Mouse (Mus musculus): ENCODE data around the gene Arih2. TPM values are rescaled to one million over a fixed set of nuclear protein-coding genes. Genes with fewer than 3 reads are reported as not detected.

The Arih2 gene
- total RNA-seq, 2 experiments from 2014 or later: 73.1 to 84.5 TPM

- no peak for DNase-seq (ENCODE audit: low spot score)
Measured at GRCm38 (mm10) chr9:108565881-108566814, 83.0 kb downstream of the Arih2 start.

- DNase-seq (ENCODE audit: low spot score): no peak
Measured at GRCm38 (mm10) chr9:108564131-108564530, 85.1 kb downstream of the Arih2 start.

- no peak for DNase-seq (ENCODE audit: low spot score)
Measured at GRCm38 (mm10) chr9:108563671-108564070, 85.5 kb downstream of the Arih2 start.

GRCm38 (mm10) chr9:108560227-108560841, 88.9 kb downstream of the Arih2 start, which contains the start of gene Impdh2:
Gene Impdh2, plus strand, starts transcription at chr9:108560286.
- DNase-seq (ENCODE audit: low spot score): peak; percentile 96

- no peak for DNase-seq (ENCODE audit: low spot score)
Measured at GRCm38 (mm10) chr9:108559169-108559568, 90.0 kb downstream of the Arih2 start.

Small RNAs within 50 kb of the gene (microRNA-seq; reads per million reads assigned to microRNA genes)
- gene Gm24083 (not detected), gene Gm26298 (not detected), gene Mir191 (not detected), gene Mir425 (788 reads per million, percentile 81 among the genes with 10 or more reads in this experiment)

Other genes starting within 250 kb of the Arih2 start
- gene Ccdc36, start 220.9 kb downstream of the Arih2 start, total RNA-seq (2021): not detected
- gene BC048562, start 212.9 kb downstream of the Arih2 start, total RNA-seq (2021): not detected
- 10 to 100 TPM; 14.4 to 15.2 TPM for gene Ccdc71, start 188.9 kb downstream of the Arih2 start, total RNA-seq (2021)
- gene Klhdc8b, start 187.8 kb downstream of the Arih2 start, total RNA-seq (2021): 1 to 10 TPM; 1.8 to 2.2 TPM
- gene Lamb2, start 169.7 kb downstream of the Arih2 start, total RNA-seq (2021): 100 to 1,000 TPM; 117 to 126 TPM
- 100 to 1,000 TPM; 126 to 127 TPM for gene Usp19, start 158.8 kb downstream of the Arih2 start, total RNA-seq (2021)
- gene Qars, start 141.7 kb downstream of the Arih2 start, total RNA-seq (2021): 10 to 100 TPM; 83.0 to 86.4 TPM
- 10 to 100 TPM; 47.3 to 57.4 TPM for gene Qrich1, start 132.6 kb downstream of the Arih2 start, total RNA-seq (2021)
- 10 to 100 TPM; 61.3 to 63.2 TPM for gene Impdh2, start 89.1 kb downstream of the Arih2 start, total RNA-seq (2021)
- 10 to 100 TPM; 29.3 to 30.0 TPM for gene Ndufaf3, start 82.0 kb downstream of the Arih2 start, total RNA-seq (2021)
- gene Dalrd3, start 79.5 kb downstream of the Arih2 start, total RNA-seq (2021): 1 to 10 TPM; 7.5 to 8.9 TPM
- 1 to 10 TPM; 6.4 to 7.9 TPM for gene Wdr6, start 70.6 kb downstream of the Arih2 start, total RNA-seq (2021)
- gene P4htm, start 51.7 kb downstream of the Arih2 start, total RNA-seq (2021): 1 to 10 TPM; 3.4 to 4.1 TPM
- gene Slc25a20, start 12.7 kb upstream of the Arih2 start, total RNA-seq (2021): 10 to 100 TPM; 68.1 to 85.0 TPM
- 100 to 1,000 TPM; 164 to 169 TPM for gene Prkar2a, start 39.9 kb upstream of the Arih2 start, total RNA-seq (2021)
- 10 to 100 TPM; 14.9 TPM for gene Ip6k2, start 134.4 kb upstream of the Arih2 start, total RNA-seq (2021)
- 1 to 10 TPM; 4.4 TPM for gene Nckipsd, start 159.0 kb upstream of the Arih2 start, total RNA-seq (2021)
- under 1 TPM in 1 of 2 experiments, not detected in 1; 0.02 TPM for gene Celsr3, start 176.9 kb upstream of the Arih2 start, total RNA-seq (2021)
- gene Slc26a6, start 203.9 kb upstream of the Arih2 start, total RNA-seq (2021): 10 to 100 TPM; 14.0 to 14.6 TPM

Data from gastrocnemius, adult 18-20 months (tissue).